Mouse (Mus musculus): ENCODE measurements at regions not wholly inside any gene's neighbourhood (a gene's known extent, or its start where the extent isn't known, plus 50 kb on each side); places are given as distances from the start of the nearest gene placed in this dataset.

- no peak for DNase-seq (ENCODE audit: low read depth, low spot score)
Measured at GRCm38 (mm10) chr12:12570563-12571251, 308.8 kb downstream of the Fam49a start.

GRCm38 (mm10) chr12:12567734-12568104 is 305.8 kb downstream of the Fam49a start:
- no peak for DNase-seq (ENCODE audit: low read depth, low spot score)

GRCm38 (mm10) chr12:12567058-12567733 is 305.3 kb downstream of the Fam49a start:
- no peak for DNase-seq (ENCODE audit: low read depth, low spot score)

- no peak for DNase-seq (ENCODE audit: low read depth, low spot score)
Measured at GRCm38 (mm10) chr12:12562267-12562666, 300.3 kb downstream of the Fam49a start.

- DNase-seq (ENCODE audit: low read depth, low spot score), result no peak
Measured at GRCm38 (mm10) chr12:12551818-12552217, 289.9 kb downstream of the Fam49a start.

- DNase-seq (ENCODE audit: low read depth, low spot score), result no peak
Measured at GRCm38 (mm10) chr12:12549649-12550048, 287.7 kb downstream of the Fam49a start.

- no peak for DNase-seq (ENCODE audit: low read depth, low spot score)
Measured at GRCm38 (mm10) chr12:12548688-12549087, 286.7 kb downstream of the Fam49a start.

GRCm38 (mm10) chr12:12547477-12547876 is 285.5 kb downstream of the Fam49a start:
- DNase-seq (ENCODE audit: low read depth, low spot score), result no peak

GRCm38 (mm10) chr12:12546372-12547031 is 284.6 kb downstream of the Fam49a start:
- DNase-seq (ENCODE audit: low read depth, low spot score), result no peak

- DNase-seq (ENCODE audit: low read depth, low spot score), result no peak
Measured at GRCm38 (mm10) chr12:12541076-12542070, 279.4 kb downstream of the Fam49a start.

- no peak for DNase-seq (ENCODE audit: low read depth, low spot score)
Measured at GRCm38 (mm10) chr12:12539291-12539690, 277.4 kb downstream of the Fam49a start.

- no peak for DNase-seq (ENCODE audit: low read depth, low spot score)
Measured at GRCm38 (mm10) chr12:12534779-12535178, 272.8 kb downstream of the Fam49a start.

GRCm38 (mm10) chr12:12530796-12531195 is 268.9 kb downstream of the Fam49a start:
- no peak for DNase-seq (ENCODE audit: low read depth, low spot score)

- DNase-seq (ENCODE audit: low read depth, low spot score), result no peak
Measured at GRCm38 (mm10) chr12:12529541-12529940, 267.6 kb downstream of the Fam49a start.

GRCm38 (mm10) chr12:12528478-12528981 is 266.6 kb downstream of the Fam49a start:
- no peak for DNase-seq (ENCODE audit: low read depth, low spot score)

GRCm38 (mm10) chr12:12527766-12528477 is 266.0 kb downstream of the Fam49a start:
- no peak for DNase-seq (ENCODE audit: low read depth, low spot score)

GRCm38 (mm10) chr12:12527366-12527765 is 265.4 kb downstream of the Fam49a start:
- no peak for DNase-seq (ENCODE audit: low read depth, low spot score)

GRCm38 (mm10) chr12:12520311-12520852 is 258.4 kb downstream of the Fam49a start:
- no peak for DNase-seq (ENCODE audit: low read depth, low spot score)

GRCm38 (mm10) chr12:12518490-12519070 is 256.6 kb downstream of the Fam49a start:
- no peak for DNase-seq (ENCODE audit: low read depth, low spot score)

- no peak for DNase-seq (ENCODE audit: low read depth, low spot score)
Measured at GRCm38 (mm10) chr12:12517020-12517419, 255.1 kb downstream of the Fam49a start.
